Mouse (Mus musculus) mouse embryonic stem cell (cell line): ENCODE measurements at regions not wholly inside any gene's neighbourhood (a gene's known extent, or its start where the extent isn't known, plus 50 kb on each side); places are given as distances from the start of the nearest gene placed in this dataset.

Experiments
- in situ Hi-C, 2 experiments: fragments of 300-500 bp; cut with MboI; formaldehyde crosslinking; loops; 1 replicate in 1 of 2; 3 replicates in 1 of 2; pipeline ENCODE4 v1.14.3; 2019 to 2020; ENCODE audit warnings: low sequenced_read_pairs in 2 of 2, low pct_unique_long_range_greater_than_20kb in 1 of 2, mixed read lengths in 1 of 2; ENCODE audit not compliant: unreplicated experiment in 1 of 2

GRCm38 (mm10) chr1:41380013-41380412 lies 574.6 kb downstream of the Tmem182 start:
- in situ Hi-C loops = no loop called here

DNA sequence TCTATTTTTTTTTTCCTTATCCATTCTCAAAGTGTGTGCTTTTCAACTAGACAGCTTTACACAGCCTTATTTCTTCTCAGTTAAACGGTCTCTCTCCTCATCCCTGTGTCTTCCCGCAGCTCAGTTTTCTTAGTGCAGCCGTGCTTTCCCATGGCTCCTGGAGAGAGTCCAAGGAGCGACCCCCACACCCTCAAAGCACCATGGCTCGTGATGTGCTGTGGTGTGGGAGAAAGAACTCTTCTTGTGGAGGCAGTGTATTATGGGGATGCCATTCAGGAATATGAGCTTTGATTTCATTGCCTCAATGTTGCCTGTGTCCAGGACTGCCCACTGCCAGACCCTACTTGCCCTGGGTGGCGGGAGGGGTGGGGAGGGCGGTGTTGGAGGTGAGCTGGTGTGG lies 576.1 kb downstream of the Tmem182 start:
- in situ Hi-C loops = no loop called here

DNA sequence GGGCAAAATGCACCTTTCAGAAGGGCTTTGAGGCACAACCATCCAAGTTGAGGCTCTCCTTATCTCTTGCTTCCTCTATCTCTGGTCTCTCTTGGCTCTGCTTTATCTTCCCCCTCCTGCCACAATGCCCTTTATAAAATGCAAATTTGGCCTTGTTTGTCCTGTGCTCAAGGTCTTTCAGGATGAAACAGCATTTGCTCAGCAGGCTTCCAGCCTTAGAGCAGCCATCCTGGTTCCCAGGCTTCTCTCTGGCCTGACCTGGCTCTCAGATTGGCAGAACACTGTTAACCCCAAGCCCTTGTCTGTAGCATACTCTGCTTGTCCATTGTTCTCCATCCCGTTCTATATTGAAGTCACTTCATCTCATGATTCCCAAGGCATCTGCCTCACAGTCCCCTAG lies 579.3 kb downstream of the Tmem182 start:
- in situ Hi-C loops = no loop called here

DNA sequence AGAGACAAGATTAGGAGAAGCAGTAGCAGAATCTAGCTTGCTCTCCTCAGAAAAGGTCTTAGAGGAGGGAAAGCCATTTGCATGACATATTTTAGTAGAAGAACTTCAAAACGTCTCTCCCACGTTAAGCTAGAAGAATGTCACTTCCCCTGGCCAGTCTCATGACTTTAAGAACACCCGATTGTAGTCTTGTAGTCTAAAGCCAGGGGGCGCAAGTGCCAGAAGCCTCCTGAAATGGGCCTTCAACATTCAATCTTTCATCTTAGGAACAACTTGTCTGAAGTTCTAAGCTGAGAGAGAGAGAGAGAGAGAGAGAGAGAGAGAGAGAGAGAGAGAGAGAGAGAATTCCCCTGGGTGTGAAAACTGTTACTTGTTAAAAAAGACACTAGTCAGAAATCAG lies 581.0 kb downstream of the Tmem182 start:
- in situ Hi-C loops = no loop called here

DNA sequence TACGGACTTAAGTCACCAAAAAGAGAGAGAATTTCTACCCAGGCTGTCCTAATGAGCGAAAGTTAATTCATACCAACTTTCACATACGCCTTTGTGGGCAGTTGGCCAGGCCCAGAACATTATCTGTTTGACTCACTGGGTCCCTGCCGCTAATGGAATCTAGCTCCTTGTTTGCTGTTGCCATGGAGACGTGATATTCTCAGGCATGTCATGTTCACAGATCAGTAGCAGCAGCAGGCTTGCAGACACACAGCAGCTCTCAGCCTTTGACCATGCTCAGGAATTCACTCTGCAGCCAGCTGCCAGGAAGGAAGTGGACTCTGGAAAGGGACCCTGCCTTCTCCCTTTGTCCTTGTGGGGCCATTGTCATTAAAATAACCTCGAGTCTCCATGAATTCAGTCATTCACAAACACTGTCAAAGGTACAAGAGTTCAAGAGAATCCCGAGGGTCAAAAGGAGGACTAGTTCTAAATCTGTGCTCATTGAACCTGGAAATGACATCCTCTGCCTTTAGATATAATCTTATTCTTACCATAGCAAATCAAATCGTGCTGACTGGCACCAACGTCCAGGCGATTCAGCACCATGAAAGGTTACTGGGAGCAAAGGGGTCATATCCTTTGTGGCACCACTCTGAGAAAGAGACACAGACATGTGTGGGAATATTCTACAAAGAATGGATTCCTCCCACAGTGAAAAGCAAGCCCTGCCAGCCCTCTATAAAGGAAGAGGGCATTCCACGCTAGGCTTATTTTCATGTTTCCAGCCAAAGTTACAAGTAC lies 584.9 kb downstream of the Tmem182 start:
- in situ Hi-C loops = no loop called here

GRCm38 (mm10) chr1:41391071-41391470 lies 585.7 kb downstream of the Tmem182 start:
- in situ Hi-C loops = no loop called here

GRCm38 (mm10) chr1:41393287-41393686 lies 587.9 kb downstream of the Tmem182 start:
- in situ Hi-C loops = no loop called here

- in situ Hi-C loops = no loop called here
Observed at GRCm38 (mm10) chr1:41395081-41395480, 589.7 kb downstream of the Tmem182 start.

DNA sequence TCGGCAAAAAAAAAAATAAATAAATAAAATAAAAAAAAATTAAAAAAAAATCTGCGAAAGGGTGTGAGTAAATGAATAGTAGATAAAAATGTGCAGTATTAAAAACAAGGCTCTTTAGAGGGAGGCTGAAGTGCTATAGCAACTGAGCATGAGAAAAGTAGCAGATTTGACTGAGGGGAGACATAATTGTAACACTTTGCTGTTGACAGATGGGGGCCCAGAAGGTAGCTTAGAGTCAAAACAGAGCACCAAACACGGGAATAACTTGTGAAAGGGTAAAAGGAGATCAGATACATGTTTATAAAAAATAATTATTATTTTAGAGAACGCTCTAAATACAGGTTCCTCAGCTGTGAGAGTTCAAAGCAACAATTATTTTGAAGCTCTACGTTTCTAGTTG lies 605.1 kb downstream of the Tmem182 start:
- in situ Hi-C loops = no loop called here

GRCm38 (mm10) chr1:41411641-41412040 lies 606.2 kb downstream of the Tmem182 start:
- in situ Hi-C loops = no loop called here

GRCm38 (mm10) chr1:41412078-41412477 lies 606.7 kb downstream of the Tmem182 start:
- in situ Hi-C loops = no loop called here

GRCm38 (mm10) chr1:41420489-41421327 lies 615.3 kb downstream of the Tmem182 start:
- in situ Hi-C loops = no loop called here

- in situ Hi-C loops = no loop called here
Observed at GRCm38 (mm10) chr1:41427853-41428252, 622.5 kb downstream of the Tmem182 start.

DNA sequence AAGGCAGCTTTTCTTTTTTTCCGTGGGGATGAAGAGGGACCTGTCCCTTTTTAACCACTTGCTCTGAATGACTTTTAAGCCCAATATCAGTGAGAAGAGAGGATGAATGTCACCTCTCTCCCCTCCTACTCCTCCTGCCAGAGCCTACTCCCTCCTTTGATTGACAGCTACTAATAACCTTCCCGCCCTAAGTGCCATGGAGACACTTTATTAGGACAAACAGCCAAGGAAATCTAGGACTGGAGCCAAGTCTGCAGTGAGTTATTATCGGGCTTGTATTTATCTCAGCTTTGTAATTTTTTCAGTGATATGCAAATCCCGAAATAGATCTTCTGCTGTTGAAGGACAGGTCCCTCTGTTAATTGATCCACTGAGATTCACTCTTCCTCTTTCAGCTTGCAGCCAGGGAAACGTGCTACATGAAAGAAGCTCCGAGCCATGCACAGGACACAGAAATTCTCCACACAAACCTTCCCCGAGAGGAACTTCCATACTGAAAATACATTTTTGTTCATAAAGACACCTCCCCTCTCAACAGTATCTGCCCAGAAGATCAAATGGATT lies 625.8 kb downstream of the Tmem182 start:
- in situ Hi-C loops = no loop called here

DNA sequence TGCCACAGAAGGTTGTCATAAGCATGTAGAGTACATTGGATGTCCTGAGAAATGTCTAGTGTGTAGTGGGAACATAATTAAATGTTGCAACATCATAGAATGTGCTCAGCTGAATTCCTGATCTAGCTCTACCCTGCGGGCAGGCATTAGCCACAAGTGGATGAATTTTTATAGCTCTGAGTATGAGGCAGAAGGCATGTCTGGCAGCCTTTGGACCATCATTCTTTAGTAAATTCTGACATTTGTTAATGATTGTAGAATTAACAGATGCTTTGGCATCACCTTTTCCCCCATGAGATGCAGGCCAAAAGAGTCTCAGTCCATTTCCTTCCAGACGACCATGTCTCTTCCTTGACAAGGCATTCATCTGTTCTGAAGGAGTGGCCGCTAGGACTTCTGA lies 630.0 kb downstream of the Tmem182 start:
- in situ Hi-C loops = no loop called here

DNA sequence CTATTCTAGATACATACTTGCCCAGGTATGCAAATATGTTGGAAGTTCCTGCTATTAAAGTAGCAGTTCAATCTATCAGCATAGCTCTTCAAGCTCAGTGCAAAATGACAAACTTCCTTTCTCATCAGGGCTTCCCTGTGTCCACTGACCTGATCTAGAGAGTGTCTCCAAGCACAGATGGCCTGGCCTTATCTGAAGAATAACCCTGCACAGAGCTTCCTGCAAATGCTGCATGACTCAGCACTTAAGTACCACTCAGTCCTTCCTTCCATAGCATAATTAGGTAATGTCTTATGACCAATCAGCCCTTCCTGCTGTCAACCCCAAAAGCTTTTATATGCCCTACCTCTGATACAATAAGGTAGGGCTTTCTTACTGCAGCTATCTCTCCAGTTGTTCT lies 644.6 kb downstream of the Tmem182 start:
- in situ Hi-C loops = no loop called here
